Comparison of ENCODE assay signal across 14 mouse cellular contexts in the genomic region with DNA sequence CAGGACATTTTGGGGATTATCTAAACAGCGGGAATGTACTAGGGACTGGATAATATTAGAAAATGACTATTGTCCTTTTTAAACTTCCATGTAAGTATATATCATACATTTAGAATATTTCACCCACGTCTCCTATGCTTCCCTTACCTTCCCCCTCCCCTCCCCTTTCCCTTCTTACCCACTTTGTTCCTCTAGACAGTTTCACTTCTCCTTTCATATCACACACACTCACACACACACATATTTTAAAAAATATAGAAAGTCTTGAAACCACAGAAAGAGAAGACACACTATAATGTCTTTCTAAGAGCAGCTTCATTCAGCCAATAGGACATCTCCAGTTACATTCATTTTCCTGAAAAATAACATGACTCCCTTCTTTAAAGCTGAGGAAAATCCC. TPM values are rescaled to one million over a fixed set of nuclear protein-coding genes. Genes with fewer than 3 reads are reported as not detected.
"Had no signal": no experiment of that assay in that cellular context is flagged by ENCODE, and none has a peak within 500 bp of the region (broad histone marks: within the 10 kb centered on the region; RNA-seq: fewer than 3 reads in every experiment).

No protein-coding gene starts in this region.

- H3K27me3 ChIP-seq: liver, embryonic 15.5 days; midbrain, embryonic 13.5 days; neural tube, embryonic 15.5 days had no signal

- H3K36me3 ChIP-seq: limb, embryonic 13.5 days; liver, embryonic 15.5 days; midbrain, embryonic 13.5 days; neural tube, embryonic 15.5 days had no signal

- DNase-seq: kidney, adult 11 months; kidney, adult 9 months; lung, adult 2 months; lung, postnatal 10 days; retina, postnatal 1 day; thymus, adult 18-20 months; thymus, postnatal 14 days had no signal

- H3K9me3 ChIP-seq: limb, embryonic 13.5 days; liver, embryonic 15.5 days; midbrain, embryonic 13.5 days; neural tube, embryonic 15.5 days had no signal

- H3K4me3 ChIP-seq: limb, embryonic 13.5 days; liver, embryonic 15.5 days; midbrain, embryonic 13.5 days; myocyte; neural tube, embryonic 15.5 days had no signal

- ATAC-seq: midbrain, embryonic 13.5 days had no signal

- H3K4me1 ChIP-seq: liver, embryonic 15.5 days; neural tube, embryonic 15.5 days had no signal

- H3K27ac ChIP-seq: kidney, postnatal 0 days; limb, embryonic 13.5 days; liver, embryonic 15.5 days; macrophage; midbrain, embryonic 13.5 days; neural tube, embryonic 15.5 days had no signal

RNA-seq across cellular contexts. Expression of gene Onecut1, which starts 36.6 kb away (rescaled TPM):
- polyA plus RNA-seq: kidney, postnatal 0 days; lung, adult 2 months; macrophage; myocyte had no signal
